Mouse (Mus musculus) spleen, adult 12 weeks (tissue): Measurements from ENCODE around the gene Prodh2.
"Not testable (repeated sequence)": the region's sequence is repeated elsewhere in the genome, so short reads cannot be mapped to it uniquely, and the experiment has no call there.

Experiments
- DNase-seq: peaks from one replicate; pipeline ENCODE4 v3.0.0; 2022; ENCODE audit warnings: low spot score

Gene Prodh2

DNA sequence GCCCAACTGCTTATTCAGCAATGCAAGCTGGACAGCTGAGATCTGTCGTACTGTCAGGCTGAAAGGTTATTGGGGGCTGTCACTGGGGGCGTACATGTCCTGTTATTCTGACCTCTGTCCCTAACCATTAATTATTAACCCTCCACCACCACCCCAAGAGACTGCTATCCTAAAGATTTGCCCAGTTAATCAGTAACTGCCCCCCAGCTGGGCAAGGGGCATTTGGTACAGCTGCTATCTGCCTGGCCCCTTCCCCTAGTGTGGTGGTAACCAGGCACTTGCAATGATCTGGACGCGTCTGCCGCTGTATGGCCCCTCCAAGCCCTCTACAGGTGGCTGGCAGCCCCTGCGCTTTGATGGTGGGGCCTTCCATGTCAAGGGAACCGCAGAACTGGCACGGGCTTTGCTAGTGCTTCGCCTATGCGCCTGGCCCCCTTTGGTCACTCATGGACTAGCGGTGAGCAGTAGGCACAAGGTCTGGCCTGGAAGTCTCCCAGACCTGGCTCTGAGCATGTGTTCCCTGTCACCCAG is at the start of gene Prodh2:
TSS of gene Prodh2 (plus strand) at position 222 of the 531 bp plus-strand sequence.
- no peak for DNase-seq

DNA sequence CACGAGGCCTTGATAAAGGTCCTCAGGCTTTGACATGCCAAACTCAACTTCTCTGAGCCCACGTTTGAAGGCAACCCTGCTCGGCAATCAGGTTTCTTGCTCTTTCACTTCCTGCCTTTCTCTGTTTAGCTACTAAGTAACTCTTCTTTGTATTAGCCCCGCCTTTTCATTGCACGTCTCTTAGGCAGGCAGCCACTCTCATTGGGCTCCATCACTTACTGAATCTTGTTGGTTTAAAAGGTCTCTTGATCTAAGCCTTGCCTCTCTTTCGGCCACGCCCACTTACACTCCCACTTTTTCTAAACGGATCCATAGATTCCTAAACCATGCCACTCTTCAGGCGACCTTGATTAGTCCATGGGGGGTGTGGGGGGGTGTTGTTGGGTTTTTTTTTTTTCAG is 49.7 kb upstream of the Prodh2 start:
- DNase-seq: no peak

DNA sequence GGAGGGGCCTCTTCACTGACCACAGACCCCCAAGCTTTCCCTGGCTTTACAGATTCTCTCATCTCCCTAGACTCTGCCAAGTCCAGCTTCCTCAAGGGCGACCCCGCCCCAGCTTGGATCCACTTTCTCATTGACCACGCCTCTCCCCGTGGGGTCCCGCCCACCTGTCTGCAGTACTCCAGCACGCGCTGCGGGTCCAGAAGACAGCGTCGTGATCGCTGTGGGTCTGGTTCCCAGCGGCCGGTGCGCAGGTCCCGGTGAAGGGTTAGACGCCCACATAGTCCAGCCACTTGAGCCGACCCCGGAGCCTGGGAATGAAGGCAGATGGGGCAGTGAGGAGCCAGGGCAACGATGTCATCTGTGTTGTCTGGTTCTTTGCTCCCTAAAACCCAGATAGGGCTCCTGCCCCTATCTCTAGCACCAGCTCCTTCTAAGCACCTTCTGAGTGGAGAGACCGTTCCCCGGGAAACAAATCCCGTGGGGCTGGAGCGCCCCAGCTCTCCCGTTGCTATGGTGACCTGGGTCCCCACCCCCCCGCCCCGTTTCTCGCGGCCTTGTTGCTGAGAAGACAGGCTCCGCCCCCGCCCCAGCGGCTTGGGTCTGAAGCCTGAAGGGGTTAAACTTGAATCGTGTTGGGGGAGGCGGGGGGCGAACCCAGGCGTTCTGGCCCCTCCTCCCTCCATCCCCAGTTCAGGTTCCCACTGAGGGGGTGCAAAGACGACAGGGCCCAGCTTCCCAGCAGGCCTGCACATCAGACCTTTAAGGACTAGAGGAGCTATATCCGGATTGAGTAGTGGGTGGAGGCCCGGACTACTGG is 49.1 kb upstream of the Prodh2 start:
- no peak for DNase-seq

DNA sequence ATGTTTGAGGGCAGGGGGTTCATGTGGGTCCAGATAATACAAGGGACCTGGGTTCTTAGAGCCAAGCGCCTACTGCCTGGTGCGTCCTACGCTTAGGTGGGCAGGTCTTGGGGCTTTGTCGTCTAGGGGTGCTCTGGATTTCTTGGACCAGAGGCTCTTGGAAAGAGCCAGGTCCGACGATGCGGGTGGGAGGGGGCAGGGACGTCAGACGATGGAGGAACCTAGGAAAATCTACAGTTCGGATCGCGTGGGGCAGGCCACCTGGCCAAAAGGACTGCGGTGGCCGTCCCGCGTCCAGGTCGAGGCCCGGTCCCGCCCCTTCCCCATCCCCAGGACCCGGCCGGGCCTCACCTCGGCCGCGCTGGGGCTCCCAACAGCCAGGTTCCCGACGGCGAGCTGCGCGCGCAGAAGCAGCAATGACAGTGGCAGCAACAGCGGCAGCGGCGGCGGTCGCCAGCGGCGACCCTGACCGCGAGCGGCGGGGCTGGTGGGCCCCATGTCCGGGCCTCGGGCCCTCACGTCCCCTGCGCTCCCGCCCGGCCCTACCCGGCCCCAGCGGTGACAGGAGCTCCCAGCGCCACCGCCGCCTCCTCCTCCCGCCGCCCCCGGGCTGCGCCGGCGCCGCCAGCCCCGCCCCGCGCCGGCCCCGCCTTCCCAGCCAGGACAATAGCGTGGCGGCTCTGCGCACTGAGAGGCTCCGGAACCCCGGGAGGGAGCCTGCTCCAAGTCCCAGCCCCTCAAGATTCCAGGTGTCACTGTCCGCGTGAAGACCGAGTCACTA is 48.3 kb upstream of the Prodh2 start, which contains the start of gene Aplp1:
TSS of gene Aplp1 (minus strand) at position 565 of the 781 bp plus-strand sequence.
- DNase-seq: no peak

DNA sequence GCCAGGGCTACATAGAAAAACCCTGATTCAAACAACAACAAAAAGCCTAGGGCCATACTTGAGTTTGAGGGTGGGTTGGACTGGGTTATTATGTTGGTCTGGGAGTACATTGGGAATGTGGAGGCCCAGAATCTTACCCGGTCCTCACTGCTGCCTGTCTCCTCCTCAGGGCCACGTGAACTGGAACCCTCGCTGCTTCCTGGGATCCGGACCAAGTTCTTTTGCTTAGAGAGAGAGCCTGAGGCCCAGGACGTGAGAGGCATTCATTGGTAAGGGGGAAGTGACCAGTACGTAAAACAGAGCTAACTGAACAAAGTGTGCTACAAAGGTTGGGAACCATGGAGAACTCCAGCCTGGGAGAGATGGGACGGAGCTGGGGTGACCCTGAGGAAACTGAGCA is 43.2 kb upstream of the Prodh2 start:
- no peak for DNase-seq

DNA sequence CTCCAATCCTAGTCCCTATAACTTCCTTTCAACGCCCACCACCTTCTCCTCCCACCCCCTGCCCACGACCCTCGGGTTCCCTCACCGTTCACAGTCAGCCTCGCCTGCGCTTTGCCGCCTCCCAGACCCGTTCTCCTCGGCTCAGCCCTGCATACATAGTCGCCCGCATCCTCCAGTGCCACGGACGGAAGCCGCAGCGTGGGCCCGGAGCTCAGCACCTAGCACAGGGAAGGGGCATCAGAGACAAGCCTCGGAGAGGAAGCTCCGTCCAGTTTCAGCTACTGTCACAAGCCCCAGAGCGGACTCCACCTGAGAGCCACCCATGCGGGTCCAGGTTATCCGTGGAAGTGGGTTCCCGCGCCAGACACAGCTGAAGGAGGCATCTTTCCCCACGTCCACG is 40.1 kb upstream of the Prodh2 start:
- DNase-seq: no peak

DNA sequence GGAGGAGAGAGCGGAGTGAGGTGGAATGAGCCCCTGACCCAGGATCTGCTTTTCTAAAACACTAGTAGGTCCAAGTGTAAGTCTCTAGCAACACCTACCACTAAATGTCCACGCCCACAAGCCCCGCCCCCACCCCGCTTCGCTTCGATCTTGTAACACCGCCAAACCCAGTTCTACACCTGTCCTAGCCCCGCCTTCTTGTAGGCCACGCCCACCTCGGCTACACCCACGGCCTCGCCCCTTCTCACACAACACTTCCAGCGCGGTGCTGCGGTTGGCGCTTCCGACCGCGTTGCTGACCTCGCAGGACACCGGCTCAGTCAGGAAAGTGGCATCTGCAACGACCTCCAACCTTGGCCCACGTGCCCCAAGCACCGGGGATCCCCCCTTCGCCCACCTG is 39.7 kb upstream of the Prodh2 start:
- DNase-seq: no peak

DNA sequence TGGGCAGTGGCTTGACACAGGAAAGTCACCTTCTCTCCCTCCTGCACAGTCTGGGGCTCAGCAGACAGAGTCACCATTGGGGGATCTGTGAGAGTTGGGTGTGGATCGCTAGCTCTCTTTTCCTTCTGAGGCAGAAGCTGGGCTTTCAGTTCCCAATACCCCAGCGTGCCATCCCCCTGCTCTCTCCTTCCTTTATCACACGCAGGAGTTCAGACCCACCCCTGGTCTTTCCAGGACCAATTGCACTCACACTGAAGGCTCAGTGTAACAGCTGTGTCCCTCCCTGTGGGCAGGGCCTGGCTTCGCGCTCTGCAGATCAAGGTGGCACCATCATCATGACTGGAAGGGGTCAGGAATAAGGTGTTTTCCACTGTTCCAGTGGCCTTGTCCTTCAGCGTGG is 39.2 kb upstream of the Prodh2 start:
- no peak for DNase-seq

DNA sequence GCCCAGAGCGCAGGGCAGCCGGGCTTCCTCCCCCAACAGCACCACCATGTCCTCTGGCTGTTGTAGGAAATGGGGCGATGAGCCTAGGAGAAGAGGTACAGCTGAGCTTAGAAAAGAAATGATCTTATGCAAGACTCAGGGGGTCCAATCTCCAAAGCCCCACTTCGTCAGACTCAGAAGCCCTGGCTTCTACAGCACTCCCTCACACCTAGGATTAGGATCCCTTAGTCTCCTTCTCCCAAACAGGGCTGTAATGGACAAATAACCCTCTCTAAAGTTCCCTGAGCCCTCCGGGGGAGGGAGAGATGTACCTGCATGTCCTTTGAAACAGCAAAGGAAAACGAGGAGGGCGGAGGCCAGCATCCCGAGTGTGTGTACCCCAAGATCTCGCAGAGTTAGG is 36.9 kb upstream of the Prodh2 start:
- DNase-seq: no peak

DNA sequence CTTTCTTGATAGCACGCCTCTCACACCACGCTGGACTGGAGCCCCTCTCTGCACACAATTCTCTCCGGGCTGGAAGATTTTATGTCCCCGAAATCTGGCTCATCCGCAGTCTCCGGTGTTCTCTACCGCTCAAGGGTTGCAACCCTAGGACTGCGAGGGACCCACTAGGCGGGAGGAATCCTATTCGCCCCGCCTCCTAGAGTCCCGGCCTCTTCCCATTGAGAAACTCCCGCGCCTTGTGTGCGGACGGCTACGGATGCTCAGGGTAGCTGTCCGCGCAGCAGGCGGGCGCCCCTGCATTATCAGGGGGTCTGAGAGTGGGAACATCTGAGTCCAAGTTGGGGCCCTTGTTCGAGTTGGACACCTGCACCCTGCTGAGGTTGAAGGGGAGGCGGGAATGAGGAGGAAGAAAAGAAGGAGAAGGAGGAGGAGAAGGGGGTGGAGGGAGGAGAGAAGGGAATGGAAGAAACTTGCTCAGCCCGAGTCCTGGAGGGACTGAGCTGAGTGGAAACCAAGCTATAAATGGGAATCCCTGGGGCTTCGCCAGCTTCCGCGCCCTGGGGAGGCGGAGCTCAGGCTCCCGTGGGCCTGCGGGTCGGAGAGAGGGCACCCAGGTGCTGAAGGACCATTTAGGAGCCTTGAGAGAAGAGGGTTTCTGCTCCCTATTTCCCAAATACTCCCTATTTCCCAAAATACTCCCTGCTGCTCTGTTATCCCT is 36.4 kb upstream of the Prodh2 start:
- no peak for DNase-seq

DNA sequence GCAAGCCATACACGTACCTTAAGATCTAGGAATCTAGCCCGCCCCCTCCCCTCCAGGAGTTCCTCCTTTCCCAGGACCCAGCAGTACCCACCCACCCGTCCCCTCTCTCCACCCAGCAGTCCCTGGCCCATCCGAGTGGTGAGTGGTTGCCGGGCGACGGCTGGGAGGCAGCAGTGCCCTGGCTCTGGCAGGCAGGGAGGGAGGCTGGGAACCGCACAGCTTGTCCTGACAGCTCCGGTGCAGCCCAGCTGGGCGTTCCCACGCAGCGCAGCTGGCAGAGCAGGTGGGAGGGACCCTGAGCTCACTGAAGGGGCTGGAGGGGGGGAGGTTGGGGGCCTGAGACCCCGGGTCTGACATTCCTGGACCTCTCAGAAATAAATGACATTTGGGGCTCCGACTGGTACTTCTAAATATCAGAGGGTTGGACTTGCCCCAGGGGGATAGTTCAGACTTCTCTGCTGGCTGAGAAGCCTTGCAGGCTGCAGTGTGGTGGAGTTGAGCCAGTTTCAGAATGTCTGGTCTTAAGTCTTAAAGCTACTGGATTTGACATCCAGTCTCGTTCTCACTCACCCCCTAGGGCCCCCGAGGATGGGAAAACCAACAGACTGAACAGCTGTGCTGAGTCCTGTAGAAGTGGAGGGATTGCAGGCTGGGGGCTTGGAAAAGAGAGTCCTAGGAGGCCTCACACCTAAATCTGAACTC is 35.6 kb upstream of the Prodh2 start, which contains the start of the genes Kirrel2 and Nphs1:
TSS of gene Kirrel2 (minus strand) at position 62 of the 702 bp plus-strand sequence.
TSS of gene Nphs1 (plus strand) at position 687 of the 702 bp plus-strand sequence.
- DNase-seq: no peak

DNA sequence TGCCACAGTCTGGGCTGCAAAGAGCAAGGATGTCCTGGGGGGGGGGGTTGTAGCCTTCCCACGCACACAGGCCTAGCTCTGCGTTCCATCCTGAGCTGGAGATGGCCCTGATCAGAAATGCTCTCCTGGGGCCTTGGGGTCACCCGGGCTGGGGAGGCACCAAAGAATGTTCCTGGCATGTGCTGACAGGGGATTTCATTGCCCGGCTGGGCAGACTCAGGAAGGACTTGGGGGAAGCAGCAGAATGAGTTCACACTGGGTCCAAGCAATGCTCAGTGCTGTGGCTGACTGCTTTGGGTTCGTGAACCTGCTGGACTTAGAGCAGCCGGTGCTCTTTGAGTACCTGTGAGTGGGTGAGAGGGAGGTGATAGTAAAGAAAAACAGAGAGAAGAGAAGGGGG is 33.9 kb upstream of the Prodh2 start:
- DNase-seq: no peak

DNA sequence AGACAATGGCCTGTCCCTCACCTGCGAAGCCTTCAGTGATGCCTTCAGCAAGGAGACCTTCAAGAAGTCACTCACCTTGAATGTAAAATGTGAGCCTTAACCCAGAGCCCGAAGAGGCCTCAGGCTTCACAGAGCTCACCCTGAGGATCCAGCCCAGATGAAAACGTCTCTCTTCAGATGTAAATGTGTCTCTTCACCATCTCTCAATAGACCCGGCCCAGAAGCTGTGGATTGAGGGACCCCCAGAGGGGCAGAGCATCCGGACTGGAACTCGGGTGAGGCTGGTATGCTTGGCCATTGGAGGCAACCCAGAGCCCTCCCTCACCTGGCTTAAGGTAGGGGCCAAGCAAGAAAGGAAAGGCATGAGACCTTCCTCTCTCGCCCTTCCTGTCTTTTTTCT is 29.9 kb upstream of the Prodh2 start:
- no peak for DNase-seq

DNA sequence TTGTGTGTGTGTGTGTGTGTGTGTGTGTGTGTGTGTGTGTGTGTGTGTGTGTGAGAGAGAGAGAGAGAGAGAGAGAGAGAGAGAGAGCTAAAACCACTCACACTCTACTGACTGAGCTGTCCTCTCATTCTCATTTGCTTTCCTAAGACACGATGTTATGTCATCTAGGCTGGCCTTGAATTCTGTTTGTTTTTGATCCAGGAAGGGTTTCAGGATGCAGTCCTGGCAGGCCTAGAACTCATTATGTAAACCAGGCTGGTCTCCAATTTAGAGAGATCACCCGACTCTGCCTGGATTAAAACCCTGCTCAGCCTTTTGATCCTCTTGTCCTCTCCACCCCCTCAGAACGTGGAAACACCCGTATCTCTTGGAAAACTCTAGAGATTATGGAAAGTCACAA is 29.4 kb upstream of the Prodh2 start:
- no peak for DNase-seq

DNA sequence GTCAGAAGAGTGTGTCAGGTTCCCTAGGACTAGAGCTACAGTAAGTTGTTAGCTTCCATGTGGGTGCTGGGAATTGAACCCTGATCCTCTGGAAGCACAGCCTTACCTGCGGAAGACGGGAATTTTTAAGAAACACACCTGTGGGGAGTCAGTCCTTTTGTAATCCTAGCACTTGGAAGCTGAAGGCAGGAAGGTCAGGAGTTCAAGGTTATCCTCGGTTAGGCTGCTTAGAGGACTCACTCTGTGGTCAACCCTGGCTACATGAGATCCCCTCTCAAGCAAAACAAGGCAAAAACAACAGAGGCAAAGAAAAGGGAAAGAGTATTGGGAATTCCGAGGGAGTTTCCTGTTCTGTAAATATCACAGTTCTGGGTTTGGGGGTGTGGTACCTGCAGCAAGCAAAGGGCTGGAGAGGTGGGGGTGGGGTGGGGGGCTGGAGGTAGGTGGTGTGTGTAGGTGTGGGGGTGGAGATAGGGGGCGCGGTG is 28.6 kb upstream of the Prodh2 start:
- no peak for DNase-seq

DNA sequence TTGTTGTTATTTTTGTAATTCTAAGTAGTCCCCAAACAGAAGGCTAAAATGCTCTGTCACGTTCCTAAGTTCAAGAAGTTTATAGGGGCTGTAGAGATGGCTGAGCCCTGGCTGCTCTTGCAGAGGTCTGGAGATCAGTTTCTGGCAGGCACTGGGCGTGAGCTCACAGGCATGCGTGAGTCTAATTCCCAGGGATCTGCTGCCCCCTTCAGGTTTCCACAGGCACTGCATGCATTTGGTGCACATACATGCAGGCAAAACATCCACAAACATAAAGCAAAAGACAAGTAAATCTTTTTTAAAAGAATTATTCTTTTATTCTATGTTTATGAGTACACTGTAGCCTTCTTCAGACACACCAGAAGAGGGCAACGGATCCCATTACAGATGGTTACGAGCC is 21.0 kb upstream of the Prodh2 start:
- DNase-seq: no peak

DNA sequence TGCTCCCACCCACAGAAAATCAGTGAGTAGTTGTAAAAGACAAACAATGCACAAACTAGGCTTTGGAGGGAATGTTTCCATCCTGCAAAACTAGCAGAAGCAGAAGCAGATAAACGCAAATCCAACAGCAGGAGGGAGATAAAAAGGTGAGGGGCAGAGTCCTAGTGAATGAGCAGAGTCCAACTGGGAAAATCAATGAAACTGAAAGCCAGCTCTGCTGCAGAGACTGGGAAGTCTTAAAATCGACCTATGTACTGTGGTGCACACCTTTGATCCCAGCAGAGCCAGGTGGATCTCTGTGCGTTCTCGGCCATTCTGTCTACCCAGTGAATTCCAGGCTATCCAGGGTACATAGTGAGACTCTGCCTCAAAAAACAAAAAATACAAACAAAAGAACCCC is 18.4 kb upstream of the Prodh2 start:
- no peak for DNase-seq

DNA sequence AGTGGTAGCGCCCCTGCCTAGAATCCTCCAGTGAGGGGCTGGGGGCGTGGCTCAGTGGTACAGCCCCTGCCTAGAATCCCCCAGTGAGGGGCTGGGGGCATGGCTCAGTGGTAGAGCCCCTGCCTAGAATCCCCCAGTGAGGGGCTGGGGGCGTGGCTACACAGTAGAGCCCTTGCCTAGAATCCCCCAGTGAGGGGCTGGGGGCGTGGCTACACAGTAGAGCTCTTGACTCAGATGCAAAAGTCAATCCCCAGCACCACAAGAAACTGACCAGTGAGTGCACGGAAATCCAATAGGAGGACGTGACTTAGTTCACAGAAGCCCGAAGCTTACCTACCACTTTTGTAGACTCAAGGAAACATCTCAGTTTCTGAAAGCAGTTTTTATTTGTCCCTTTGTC is 17.3 kb upstream of the Prodh2 start:
- DNase-seq: not testable (repeated sequence)

DNA sequence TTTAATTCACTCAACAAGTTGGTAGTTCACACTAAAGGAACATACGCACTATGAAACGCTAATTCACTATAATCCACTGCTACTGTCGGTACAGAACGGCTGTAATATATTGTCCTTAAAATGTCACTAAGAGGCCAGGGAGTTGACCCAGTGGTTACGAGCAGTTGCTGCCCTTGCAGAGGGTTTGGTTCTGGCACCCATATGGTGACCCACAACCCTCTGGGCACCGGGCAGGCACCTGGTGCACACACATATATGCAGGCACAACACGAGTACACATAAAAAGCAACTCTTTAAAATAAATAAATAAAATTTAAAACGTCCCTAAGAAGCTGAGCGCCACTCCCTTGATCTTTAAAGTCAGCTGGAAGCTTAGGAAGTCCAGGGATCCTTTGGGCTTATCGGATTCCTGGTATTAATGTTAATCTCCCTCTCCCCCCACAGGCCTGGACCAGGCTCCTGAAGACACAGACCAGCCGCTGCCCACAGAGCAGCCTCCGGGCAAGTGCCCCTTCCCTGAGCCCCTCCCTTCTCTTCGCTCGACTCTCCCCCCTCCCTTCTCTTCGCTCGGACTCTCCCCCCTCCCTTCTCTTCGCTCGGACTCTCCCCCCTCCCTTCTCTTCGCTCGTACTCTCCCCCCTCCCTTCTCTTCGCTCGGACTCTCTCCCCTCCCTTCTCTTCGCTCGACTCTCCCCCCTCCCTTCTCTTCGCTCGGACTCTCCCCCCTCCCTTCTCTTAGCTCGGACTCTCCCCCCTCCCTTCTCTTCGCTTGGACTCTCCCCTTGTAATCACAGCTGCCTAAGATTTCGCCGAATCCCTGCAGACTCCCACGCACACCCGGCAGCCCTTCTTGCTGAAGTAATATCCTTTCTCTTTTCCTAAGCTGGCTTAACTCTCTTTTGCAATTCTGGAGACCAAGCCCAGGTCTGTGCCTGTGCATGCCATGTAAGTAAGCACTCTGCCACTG is 15.7 kb upstream of the Prodh2 start:
- DNase-seq: no peak

DNA sequence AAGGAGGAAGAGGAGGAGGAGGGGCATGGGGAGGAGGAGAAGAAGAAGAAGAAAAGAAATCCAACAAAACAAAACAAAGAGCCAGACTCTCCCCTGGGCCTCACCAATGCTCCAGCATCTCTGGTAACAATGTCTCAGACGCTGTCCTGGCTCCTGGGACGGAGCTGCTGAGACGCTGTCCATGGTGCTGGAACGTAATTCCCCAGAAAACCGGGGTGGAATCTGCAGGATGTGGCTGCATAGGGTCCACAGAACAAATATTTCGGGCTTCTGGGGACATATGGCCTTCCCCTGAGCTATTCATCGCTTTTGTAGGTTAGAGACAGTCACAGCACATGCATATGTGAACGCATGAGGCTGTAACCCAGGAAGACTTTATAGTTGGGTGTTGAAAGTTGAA is 9.2 kb upstream of the Prodh2 start:
- DNase-seq: no peak
